Mouse (Mus musculus): ENCODE measurements at regions not wholly inside any gene's neighbourhood (a gene's known extent, or its start where the extent isn't known, plus 50 kb on each side); places are given as distances from the start of the nearest gene placed in this dataset.

DNA sequence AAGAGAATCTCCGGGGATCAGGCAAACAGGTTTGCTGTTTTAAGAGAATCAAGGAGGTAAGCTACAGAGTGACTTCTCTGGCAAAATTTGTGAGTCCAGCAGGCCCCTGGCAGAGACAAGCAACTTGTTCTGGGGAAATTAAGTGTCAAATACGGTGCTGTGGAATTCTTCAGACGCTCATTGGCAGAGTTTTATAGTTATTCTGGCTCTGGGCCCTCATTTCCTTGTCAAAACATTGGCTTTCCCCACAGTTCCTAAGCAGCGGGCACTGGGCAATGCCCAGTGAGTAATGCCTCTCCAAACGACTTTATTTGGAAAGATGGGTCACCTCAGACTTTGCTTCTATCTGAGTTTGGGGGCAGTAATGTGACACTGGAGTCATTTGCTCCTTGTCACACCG lies 180.1 kb upstream of the Vstm2b start:
- TF ChIP-seq CTCF (conservative IDR thresholded peaks at IDR 0.05; ENCODE audit: low read length) (no peak), NANOG (IDR thresholded peaks at IDR 0.05; ENCODE audit: borderline replicate concordance, low read length) (no peak)

Data from E14TG2a.4 (cell line).